Mouse (Mus musculus): Measurements from ENCODE around the gene Rsph3b. TPM values are rescaled to one million over a fixed set of nuclear protein-coding genes. Genes with fewer than 3 reads are reported as not detected.
A peak's percentile ranks its signal among the peaks of the same experiment; 100 is the strongest.
"Not testable (repeated sequence)": the region's sequence is repeated elsewhere in the genome, so short reads cannot be mapped to it uniquely, and the experiment has no call there.

The Rsph3b gene
- 10 to 100 TPM; 36.0 to 48.7 TPM for total RNA-seq (2021)
- long read RNA-seq, experiment 1, transcript Rsph3b-202 (8 exons, 2,243 nt), result major isoform, 40 of 45 reads
- long read RNA-seq, experiment 1, partial matches to known transcripts, result 1 of 45 reads
- long read RNA-seq, experiment 1, other reads (novel, unspliced or antisense), result 4 of 45 reads
- long read RNA-seq, experiment 2, transcript Rsph3b-202 (8 exons, 2,243 nt), result major isoform, 93 of 109 reads
- long read RNA-seq, experiment 2, partial matches to known transcripts, result 1 of 109 reads
- long read RNA-seq, experiment 2, other reads (novel, unspliced or antisense), result 15 of 109 reads

DNA sequence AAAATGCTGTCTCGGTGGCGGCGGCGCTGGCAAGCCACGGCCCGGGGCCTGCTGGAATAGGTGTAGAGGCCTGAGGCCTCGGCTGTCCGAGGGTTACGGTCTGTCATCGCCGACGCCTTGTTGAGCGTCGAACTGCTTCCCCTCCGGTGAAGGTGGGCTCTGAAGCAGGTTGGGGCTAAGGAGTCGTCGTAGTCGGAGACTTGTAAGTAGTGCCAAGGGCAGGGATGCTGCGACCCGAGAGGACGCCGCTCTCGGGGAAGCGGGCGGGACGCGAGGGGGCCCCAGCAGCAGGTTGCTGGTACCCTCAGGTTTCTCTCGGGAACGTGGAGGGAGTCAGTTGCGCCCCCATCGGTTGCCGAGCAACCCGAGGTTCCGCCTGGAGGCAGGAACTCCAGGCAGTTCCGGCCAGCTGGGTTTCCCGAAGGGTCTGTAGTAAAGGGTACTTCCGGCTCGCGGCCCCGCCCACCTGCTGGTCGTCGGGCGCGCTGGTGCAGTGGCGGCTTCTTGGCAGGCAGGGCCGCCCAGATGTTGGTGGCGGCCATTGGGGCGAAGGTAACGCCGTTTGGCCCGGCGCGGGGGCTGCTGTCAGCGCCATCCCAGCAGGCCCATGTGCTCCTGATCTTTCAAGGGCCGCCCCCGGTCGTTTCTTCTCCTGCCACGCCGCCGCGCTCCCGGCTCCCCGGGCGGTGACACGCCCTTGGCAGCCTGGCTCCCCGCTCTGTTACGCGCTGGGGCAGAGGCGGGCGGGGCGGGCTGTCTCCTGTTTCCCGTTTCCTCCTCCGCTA is at the start of gene Rsph3b:
Gene Rsph3b (minus strand): TSS at position 699 of the 785 bp plus-strand sequence.
- DNase-seq (ENCODE audit: low spot score in 2 of 2), result peak; percentile 76 to 82

DNA sequence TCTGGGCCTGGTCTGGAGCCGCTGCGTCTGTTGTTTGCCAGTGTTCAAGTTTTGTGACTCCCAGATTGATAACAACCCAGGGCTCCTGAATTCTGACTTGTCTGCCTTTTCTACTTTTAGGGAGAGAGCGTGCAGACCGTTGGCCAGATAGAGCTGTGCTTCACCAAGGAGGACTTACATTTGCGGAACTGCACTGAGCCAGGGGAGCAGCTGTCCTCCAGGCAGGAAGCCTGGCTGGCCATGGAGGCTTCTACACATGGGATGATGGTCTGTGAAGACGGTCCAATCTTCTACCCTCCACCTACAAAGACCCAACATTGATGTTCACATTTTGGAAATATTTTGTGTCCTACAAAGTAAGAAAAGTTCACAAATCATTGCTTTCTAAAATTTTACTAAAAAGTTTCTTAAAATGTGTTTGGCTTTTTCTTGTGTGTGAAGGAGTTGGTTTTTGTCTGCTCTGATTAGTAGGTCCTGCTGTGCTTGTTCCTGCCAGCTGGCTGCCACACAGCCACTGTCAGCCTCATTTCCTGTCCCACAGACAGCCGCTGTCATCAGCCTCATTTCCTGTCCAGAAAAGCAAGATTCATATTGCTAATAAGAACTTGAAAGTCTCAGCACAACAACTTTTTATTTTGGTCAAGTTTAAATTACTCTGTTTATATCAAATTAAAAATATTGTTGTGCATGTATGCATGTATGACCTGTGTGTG is 49.5 kb upstream of the Rsph3b start:
- not testable (repeated sequence) for DNase-seq (ENCODE audit: low spot score in 2 of 2)

DNA sequence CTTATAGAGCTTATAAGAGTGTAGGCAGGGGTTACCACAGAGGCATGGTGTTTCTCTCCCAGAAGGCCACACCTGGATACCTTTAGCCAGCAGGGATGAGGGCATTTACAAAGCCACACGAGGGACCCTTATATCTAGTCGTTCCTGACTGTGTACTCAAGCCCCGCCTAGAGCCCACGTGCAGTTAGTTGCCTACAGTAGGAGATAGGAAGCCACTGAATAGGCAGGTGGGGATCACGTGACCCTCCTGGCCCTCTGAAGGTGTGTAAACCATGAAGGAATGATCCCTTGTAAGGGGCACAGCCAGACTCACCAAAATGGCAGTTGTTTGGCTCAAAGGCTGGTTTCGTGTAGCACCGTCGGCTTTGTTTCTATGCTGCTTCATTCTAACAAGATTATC is 48.3 kb upstream of the Rsph3b start:
- not testable (repeated sequence) for DNase-seq (ENCODE audit: low spot score in 2 of 2)

DNA sequence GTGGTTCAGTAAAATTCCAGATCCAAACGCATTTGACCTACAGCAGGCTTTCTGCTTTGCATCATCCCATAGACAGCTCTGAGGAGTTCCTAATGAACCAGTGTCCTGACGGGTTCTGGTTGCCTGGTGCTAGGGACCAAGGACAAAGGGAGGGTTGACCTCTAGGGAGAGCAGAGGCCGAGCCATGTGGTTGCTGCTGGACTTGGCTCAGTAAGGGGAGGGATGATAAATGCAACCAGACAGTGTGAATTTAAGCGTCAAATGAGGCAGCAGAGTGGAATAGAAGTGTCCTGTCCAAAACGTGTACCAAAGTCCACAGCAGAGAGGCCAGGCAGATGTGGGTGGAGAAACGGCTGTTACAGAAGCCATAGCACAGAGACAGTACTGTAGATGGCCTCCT is 47.0 kb upstream of the Rsph3b start:
- DNase-seq (ENCODE audit: low spot score in 2 of 2), result not testable (repeated sequence)

DNA sequence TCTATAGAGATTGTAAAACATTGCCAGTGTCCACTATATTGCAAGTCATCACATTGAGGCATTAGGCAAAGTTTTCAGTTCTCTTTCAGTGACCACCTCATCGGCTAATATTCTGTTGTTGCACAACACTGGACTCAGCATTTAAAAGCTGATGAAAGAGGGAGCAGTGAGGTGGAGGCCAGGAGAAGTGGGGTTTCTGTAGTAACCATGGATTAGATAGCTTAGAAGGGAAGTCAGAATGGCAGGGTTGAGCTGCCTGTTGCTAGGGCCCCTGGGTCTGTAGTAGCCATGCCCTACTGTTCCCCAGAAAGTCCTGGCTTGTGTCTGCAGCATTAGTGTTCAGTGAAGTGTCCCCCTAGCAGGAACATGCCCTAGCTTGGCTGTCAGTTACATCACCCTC is 37.6 kb upstream of the Rsph3b start:
- not testable (repeated sequence) for DNase-seq (ENCODE audit: low spot score in 2 of 2)

DNA sequence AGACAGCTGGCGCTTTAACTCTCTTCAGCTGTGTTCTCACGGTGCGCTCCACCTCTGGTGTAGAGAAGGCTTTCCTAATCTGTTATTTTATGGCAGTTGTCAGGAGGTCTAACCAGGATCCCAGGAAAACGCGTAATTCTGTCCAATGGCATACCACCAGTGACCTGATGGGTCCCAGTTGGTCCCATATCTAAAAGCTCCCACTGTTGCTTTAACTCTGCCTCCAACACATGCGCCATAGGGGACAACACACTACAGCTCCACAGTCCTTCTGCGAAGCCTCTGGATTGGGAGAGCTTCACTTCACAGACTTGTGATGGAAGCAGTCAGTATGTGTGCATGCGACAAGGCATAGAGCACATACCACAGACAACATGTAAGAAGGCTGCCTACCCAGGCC is 31.7 kb upstream of the Rsph3b start:
- DNase-seq (ENCODE audit: low spot score in 2 of 2), result not testable (repeated sequence)

DNA sequence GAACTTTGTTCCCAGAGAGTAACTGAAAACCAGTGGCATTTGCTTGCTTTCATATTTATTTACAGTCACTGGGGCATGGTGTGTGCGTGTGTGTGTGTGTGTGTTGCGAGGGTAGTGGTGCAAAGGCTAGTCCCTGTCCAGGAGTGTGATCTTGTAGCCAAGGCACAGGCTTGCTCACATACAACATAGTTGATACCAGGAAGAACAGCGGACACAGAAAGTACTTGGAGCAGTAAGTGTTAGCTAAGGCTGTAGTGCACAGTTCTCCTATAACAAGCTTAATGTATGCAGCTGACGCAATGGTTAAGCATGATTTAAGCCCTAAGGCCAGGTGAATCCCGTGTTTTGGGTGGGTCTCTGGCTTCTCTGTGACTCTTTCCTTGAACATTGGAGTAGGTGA is 30.9 kb upstream of the Rsph3b start:
- DNase-seq (ENCODE audit: low spot score in 2 of 2), result not testable (repeated sequence)

DNA sequence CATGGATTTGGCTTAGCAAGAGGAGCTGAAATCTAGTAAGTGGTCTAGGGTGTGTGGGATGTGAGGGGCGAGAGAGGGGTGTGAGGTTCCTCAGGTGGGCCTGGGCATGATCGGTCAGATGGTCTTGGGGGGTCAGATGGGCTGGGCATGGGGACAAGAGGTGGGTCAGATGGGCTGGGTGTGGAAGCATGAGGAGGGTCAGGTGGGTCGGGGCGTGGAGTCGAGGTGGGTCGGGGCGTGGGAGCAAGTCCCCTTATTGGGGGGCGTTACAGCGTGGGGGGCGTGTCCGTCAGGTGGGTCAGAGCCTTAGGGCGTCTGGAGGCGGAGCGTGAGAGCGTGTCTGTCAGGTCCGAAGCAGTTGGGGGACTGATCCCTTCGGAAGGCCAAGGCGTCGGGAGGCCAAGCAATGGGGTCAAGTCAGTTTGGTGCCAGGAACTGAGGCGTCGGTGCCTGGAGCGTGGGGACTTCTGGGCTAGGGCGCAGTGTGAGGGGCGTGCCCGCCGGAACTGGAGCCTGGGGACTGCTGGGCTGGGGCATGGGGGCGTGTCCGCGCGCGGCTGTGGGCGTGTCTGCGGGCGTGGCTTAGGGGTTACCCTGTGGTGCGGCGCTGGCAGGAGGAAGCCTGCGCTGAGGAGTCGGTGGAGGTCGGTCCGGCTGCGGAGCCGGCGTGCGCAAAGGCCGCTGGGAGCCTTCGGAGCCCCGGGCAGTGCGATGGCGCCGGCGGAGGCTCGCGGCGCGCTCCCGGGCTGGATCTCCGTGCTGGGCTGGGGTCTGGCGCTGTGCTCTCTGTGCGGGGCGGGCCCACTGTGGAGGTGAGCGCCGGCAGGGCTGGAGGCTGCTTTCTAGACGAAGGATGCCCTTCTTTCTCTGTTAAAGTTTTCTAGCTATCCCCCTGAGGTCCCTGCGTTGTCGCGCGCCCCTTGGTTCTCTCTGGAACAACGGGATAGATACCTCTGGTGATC is 30.1 kb upstream of the Rsph3b start, which contains the start of gene Gm49721:
Gene Gm49721 (plus strand): TSS at position 618 of the 962 bp plus-strand sequence.
- peak; percentile 59 to 67 for DNase-seq (ENCODE audit: low spot score in 2 of 2)

DNA sequence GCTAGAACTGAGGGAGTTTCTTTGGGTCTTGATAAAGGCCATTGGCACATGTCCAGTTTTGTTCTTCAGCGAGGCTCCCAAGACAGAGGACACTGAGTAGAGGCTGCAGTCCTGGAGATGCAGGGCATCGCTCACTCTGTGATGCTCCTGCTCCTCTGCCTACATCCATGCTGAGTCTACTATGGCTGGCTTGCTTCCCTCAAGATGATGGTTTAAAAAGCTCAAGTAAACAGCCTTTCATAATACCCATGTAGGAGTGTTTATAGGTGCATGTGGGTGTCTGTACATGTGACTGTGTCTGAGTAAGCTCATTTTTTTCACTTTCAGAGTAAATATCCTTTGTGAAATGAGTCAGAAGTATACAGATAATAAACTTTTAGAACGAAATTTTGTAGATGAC is 26.5 kb upstream of the Rsph3b start:
- not testable (repeated sequence) for DNase-seq (ENCODE audit: low spot score in 2 of 2)

DNA sequence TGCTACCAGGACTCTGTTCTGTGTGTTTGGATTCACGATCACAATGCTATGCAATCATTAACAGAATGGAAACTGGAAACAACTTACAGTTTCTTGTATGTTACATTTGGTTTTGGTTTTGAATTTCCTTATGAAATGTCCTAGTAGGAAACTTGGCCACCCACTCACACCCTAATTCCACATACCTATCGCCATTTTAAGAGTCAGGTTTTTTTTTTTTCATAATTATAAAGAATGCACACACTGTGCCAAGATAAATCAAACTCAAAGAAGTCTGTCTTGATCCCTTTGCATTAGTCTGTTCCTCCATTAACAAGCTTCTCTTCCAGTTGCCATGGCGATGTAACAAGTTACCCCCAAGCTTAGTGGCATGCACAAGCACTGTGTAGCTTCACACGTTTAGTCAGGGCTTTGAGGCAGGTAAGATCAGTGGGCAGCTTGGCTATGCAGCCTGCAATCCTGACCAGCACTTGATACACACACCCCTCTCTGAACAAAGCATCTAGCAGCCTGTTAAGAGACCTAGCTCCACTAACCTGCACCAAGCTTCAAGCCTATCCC is 24.4 kb upstream of the Rsph3b start:
- DNase-seq (ENCODE audit: low spot score in 2 of 2), result not testable (repeated sequence)

DNA sequence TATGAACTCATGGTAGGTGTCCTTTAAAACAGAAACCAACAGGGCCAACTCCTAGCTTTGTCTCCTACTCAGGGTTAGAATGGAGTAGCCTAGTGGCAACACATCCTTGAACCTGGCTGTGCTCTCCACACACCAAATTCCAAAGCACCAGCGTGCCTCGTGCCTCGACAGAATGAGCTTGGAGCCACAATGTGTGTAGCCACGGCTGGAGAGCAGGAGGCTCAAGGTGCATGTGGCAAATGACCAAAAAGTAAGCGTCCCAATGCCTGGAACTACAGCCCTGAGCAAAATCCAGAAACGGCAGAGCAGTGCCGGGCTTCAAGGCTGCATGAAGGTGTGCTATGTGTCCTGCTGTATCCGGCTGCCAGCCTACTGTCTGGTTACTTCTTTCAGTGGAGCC is 22.8 kb upstream of the Rsph3b start:
- not testable (repeated sequence) for DNase-seq (ENCODE audit: low spot score in 2 of 2)

DNA sequence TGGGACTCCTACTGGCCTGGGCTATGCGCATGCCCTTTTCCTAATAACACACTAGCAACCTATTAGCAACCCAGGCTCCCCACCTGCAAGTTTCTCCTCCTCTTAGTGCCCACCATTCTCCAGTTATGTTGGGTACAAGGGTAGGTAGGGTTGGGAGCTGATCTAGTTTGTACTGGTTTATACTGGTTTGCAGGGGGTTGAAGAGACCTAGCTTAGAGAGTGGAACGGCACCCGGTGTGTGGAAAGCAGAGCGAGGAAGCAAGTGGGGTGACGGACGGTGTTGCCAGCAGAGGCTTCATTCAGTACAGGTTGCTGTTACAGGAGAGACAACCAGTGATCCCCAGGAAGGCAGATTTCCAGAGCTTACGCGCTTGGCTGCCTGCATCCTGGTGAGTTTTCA is 21.9 kb upstream of the Rsph3b start, which contains the start of gene Rnaset2b:
Gene Rnaset2b (plus strand): TSS at position 301 of the 400 bp plus-strand sequence.
- not testable (repeated sequence) for DNase-seq (ENCODE audit: low spot score in 2 of 2)

DNA sequence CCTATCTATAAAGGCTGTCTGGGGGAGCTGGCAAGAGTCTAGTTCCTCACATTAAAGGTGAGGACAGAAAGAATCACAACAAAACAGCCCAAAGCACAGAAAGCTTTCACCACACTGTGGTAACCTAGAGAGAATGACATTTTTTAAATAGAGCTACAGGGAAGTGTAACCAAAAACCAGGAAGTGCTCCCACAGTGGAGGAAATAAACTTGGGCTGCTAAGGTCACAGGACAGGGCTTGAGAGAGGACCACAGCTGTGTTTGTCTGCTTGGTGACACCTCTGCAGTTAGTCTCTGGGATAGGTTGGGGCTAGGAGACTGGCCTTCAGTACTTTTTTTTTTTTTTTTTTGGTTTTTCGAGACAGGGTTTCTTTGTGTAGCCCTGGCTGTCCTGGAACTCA is 19.2 kb upstream of the Rsph3b start:
- DNase-seq (ENCODE audit: low spot score in 2 of 2), result not testable (repeated sequence)

DNA sequence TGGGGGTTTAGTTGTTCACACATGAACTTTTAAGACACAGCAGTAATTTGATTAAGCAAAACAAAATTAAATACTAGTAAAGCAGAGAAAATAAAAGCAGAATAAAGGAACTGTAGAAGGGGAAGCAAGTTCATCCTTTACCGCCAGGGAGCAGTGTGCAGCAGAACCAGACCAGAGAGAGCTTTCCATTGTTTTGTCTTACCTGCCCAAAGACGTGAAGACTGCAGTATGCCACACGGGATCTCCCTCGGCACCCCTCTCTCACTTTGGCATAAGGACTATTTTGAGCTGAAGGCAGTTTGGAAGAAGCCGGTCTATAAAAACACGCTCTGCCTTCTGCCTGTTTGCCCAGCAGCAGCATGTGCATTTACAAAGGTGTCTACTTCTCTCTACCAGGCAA is 16.9 kb upstream of the Rsph3b start:
- DNase-seq (ENCODE audit: low spot score in 2 of 2), result not testable (repeated sequence)

DNA sequence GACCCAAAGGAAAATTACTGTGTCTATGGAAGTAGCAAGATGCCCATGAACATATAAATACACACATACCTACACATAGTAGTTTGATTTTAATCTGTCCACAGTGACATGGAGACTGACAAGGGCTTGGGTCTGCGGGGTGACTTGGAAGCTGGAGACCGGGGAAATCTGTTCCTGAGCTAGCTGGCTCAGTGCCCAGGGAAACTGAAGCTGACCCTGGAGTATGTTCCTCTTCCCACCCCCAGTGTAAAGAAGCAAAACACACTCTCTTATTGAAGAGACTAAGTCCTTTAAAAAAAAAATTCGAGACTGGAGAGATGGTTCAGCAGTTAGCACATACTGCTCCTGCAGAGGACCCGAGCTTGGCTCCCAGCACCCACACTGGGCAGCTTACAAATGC is 14.5 kb upstream of the Rsph3b start:
- DNase-seq (ENCODE audit: low spot score in 2 of 2), result not testable (repeated sequence)

DNA sequence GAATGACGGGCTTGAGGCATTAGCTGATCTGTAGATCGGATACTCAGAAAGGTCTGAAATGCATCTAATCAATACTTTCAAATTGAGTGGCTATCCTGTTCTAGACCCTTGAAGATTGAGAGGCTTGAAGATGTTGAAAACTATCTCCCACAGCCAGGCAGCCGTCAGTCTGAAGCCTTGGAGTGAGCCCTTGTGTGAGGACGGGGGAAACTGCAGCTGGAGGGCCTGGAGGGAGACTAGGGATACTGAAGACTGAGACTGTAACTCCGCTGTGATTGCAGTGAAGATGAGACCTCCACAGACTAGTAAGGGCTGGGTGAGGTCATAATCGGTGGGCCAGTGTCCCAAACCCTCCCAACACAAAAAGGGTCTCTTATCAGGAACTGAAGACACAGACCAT is 13.9 kb upstream of the Rsph3b start:
- DNase-seq (ENCODE audit: low spot score in 2 of 2), result not testable (repeated sequence)

DNA sequence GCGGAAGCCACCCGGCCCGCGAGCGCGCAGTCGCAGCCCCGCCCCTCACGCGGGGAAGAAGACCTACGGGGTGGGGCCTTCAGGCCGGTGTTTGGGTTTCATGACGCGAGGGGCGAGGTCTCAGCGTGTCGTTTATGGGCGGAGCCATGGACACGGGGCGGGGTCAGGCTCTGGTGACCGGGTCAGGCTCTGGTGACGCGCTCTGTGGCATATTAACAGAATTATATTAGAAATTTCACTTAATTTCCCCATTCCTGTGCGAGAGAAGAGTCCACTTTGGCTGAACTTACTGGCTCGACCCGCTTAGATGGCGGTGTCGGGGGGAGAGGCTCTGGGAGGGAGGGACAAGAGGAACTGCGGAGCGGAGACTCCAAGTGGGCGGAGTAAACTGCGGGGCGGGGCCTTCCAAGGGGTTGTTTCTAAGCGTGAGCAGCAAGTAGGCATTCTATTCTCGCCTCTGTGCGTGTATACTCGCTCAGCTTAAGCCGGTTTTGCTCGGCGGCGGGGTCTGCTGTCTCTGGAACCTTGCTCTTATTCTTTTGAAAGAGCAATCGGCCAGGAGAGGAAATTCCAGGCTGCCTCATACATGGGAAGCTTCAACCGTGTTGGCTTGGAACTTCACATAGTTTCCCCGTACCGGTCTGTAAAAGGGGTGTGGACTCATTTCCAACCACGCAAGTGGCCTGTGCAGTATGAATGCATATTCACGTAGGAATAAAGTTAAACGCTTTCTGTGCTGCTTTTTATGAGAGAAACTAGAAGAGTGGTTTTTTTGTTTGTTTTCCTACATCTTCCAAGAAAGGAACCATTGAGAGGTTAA is 12.9 kb upstream of the Rsph3b start:
- not testable (repeated sequence) for DNase-seq (ENCODE audit: low spot score in 2 of 2)

DNA sequence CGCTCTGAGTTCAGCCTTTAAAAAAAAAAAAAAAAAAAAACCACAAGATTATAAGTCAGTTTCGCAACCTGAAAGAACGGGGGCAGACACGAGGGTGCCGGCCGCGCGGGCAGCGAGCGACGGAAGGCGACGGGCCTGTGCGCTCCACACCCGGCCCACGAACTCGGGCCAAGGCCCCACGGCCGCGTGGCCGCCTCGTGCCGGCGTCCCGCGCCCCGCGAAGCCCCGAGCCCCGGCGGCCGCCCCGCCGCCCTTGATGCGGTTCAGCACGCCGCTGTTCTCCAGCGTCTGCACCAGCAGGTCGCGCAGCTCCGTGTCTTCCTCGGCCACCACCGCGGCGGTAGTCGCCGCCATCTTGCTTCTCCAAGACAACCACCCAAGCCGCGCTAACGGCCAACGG is 12.3 kb upstream of the Rsph3b start, which contains the start of gene Tagap1:
Gene Tagap1 (minus strand): TSS at position 381 of the 400 bp plus-strand sequence.
- DNase-seq (ENCODE audit: low spot score in 2 of 2), result peak; percentile 39 to 53

DNA sequence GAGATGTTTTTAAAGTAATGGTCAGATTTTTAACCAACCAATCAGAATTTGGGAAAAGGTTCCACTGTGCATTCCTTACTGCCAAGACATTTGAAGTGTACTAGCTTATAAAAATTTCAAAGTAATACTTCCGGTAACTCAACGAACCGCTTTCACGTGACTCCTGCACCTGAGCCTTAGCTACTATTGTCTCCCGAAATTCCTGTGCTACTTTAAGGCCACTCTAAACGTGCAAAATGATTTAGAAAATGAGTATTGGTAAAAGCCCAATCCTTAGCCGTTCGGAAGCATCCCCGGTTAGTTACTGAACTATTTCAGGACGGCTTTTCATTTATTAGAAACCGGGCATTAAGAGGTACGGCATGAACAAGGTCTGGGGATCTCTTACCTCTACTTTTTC is 11.9 kb upstream of the Rsph3b start:
- not testable (repeated sequence) for DNase-seq (ENCODE audit: low spot score in 2 of 2)
